Mouse (Mus musculus) kidney, postnatal 4 days (tissue): Measurements from ENCODE around the gene E130308A19Rik.
A peak's percentile ranks its signal among the peaks of the same experiment; 100 is the strongest.

Experiments used
- DNase-seq, 2 experiments: peaks; one replicate each; pipeline ENCODE4 v3.0.0; 2021; ENCODE audit warnings: mixed read lengths in 2 of 2

E130308A19Rik gene

GRCm38 (mm10) chr4:59625998-59626910 is at the start of gene E130308A19Rik:
E130308A19Rik (plus strand) TSS chr4:59626211.
- DNase-seq: peak; percentile 83 to 91

- peak; percentile 37 to 59 for DNase-seq
Observed at GRCm38 (mm10) chr4:59580495-59581281, 45.3 kb upstream of the E130308A19Rik start.

- DNase-seq: peak; percentile 99
Observed at GRCm38 (mm10) chr4:59581314-59582185, 44.5 kb upstream of the E130308A19Rik start, which contains the start of gene Hsdl2. Hsdl2 (plus strand) TSS chr4:59581563.

- DNase-seq: no peak
Observed at GRCm38 (mm10) chr4:59582186-59582585, 43.8 kb upstream of the E130308A19Rik start.

GRCm38 (mm10) chr4:59585097-59585496 is 40.9 kb upstream of the E130308A19Rik start:
- peak; percentile 12 to 44 for DNase-seq

GRCm38 (mm10) chr4:59587215-59587871 is 38.7 kb upstream of the E130308A19Rik start:
- DNase-seq: no peak

- DNase-seq: no peak
Observed at GRCm38 (mm10) chr4:59587872-59588226, 38.2 kb upstream of the E130308A19Rik start.

GRCm38 (mm10) chr4:59594614-59595013 is 31.4 kb upstream of the E130308A19Rik start:
- DNase-seq: no peak

GRCm38 (mm10) chr4:59596556-59596955 is 29.5 kb upstream of the E130308A19Rik start:
- no peak for DNase-seq

- no peak for DNase-seq
Observed at GRCm38 (mm10) chr4:59602704-59603103, 23.3 kb upstream of the E130308A19Rik start.

- no peak for DNase-seq
Observed at GRCm38 (mm10) chr4:59604892-59605291, 21.1 kb upstream of the E130308A19Rik start.

GRCm38 (mm10) chr4:59605501-59605900 is 20.5 kb upstream of the E130308A19Rik start:
- DNase-seq: no peak

GRCm38 (mm10) chr4:59610411-59610810 is 15.6 kb upstream of the E130308A19Rik start:
- peak; percentile 19 to 20 for DNase-seq

GRCm38 (mm10) chr4:59614986-59615385 is 11.0 kb upstream of the E130308A19Rik start:
- no peak for DNase-seq

- DNase-seq: no peak
Observed at GRCm38 (mm10) chr4:59619611-59620245, 6.3 kb upstream of the E130308A19Rik start.

GRCm38 (mm10) chr4:59625676-59625997 is 374 bp upstream of the E130308A19Rik start:
- no peak for DNase-seq

- no peak for DNase-seq
Observed at GRCm38 (mm10) chr4:59628255-59628654, 2.2 kb downstream of the E130308A19Rik start.

GRCm38 (mm10) chr4:59629076-59629874 is 3.3 kb downstream of the E130308A19Rik start:
- no peak for DNase-seq

- no peak for DNase-seq
Observed at GRCm38 (mm10) chr4:59630122-59630521, 4.1 kb downstream of the E130308A19Rik start.

- DNase-seq: no peak
Observed at GRCm38 (mm10) chr4:59634532-59634931, 8.5 kb downstream of the E130308A19Rik start.

GRCm38 (mm10) chr4:59639163-59639562 is 13.2 kb downstream of the E130308A19Rik start:
- DNase-seq: no peak
